Mouse (Mus musculus) midbrain, embryonic 14.5 days (tissue): Measurements from ENCODE around the gene Alk. TPM values are rescaled to one million over a fixed set of nuclear protein-coding genes. Genes with fewer than 3 reads are reported as not detected.

Experiments
- ATAC-seq: fragments of 200-750 bp; cut with Nextera tagmentation; 2 replicates; pipeline ENCODE4 v1.8.0; 2017; ENCODE audit warnings: moderate number of reproducible peaks, moderate library complexity; ENCODE audit not compliant: low FRiP score, low TSS enrichment
- DNase-seq: peaks from one replicate; pipeline ENCODE4 v3.0.0-alpha.2; 2015
- H3K27ac ChIP-seq: fragments of 300-500 bp; sonication (generic); replicated peaks from 2 replicates; pipeline ENCODE4 v1.5.1; 2014; ENCODE audit warnings: mild to moderate bottlenecking, low read depth, low read length, moderate library complexity
- H3K27me3 ChIP-seq: fragments of 300-500 bp; sonication (generic); 2 replicates; pipeline ENCODE4 v1.6.1; 2014; ENCODE audit warnings: low read length, control low read depth, mixed read lengths; ENCODE audit not compliant: control insufficient read depth, insufficient read depth
- H3K36me3 ChIP-seq: fragments of 300-500 bp; sonication (generic); 2 replicates; pipeline ENCODE4 v1.6.1; 2014; ENCODE audit warnings: low read length, control low read depth; ENCODE audit not compliant: control insufficient read depth, insufficient read depth
- H3K4me1 ChIP-seq: fragments of 300-500 bp; sonication (generic); 2 replicates; pipeline ENCODE4 v1.6.1; 2014; ENCODE audit warnings: mild to moderate bottlenecking, antibody characterized with exemption, low read length, control low read depth; ENCODE audit not compliant: control insufficient read depth, insufficient read depth
- H3K4me2 ChIP-seq: fragments of 300-500 bp; sonication (generic); 2 replicates; pipeline ENCODE4 v1.6.1; 2014; ENCODE audit warnings: mild to moderate bottlenecking, low read length, moderate library complexity
- H3K4me3 ChIP-seq: fragments of 300-500 bp; sonication (generic); replicated peaks from 2 replicates; pipeline ENCODE4 v1.5.1; 2014; ENCODE audit warnings: low read depth, low read length
- H3K9ac ChIP-seq: fragments of 300-500 bp; sonication (generic); replicated peaks from 2 replicates; pipeline ENCODE4 v1.6.1; 2014; ENCODE audit warnings: mild to moderate bottlenecking, low read length, moderate library complexity
- H3K9me3 ChIP-seq: fragments of 300-500 bp; sonication (generic); 2 replicates; pipeline ENCODE4 v1.6.1; 2016; ENCODE audit warnings: low read length, control low read depth, mixed read lengths; ENCODE audit not compliant: control insufficient read depth
- WGBS: fragments of 180-500 bp; shearing (Covaris S2); extraction: QIAGEN DNeasy Blood & Tissue Kit; methylation state at CpG from one replicate; pipeline ENCODE4 v1.1.7; 2014; 5-methylcytosine and 5-hydroxymethylcytosine counted together
- polyA plus RNA-seq: library from polyadenylated mRNA; unstranded; fragments of >200 nt; fragmentation: Nextera tagmentation; extraction: Ambion mirVana; gene quantifications from 2 replicates; pipeline ENCODE4 v1.2.1, GENCODE M21; 2014

Alk gene
- polyA plus RNA-seq, 1 experiment from 2014 or later = 2.6 TPM

GRCm38 (mm10) chr17:72111528-72111927 lies 492.9 kb downstream of the Alk start:
- 80% methylated on average over 4 of the region's 4 CpGs for WGBS

DNA sequence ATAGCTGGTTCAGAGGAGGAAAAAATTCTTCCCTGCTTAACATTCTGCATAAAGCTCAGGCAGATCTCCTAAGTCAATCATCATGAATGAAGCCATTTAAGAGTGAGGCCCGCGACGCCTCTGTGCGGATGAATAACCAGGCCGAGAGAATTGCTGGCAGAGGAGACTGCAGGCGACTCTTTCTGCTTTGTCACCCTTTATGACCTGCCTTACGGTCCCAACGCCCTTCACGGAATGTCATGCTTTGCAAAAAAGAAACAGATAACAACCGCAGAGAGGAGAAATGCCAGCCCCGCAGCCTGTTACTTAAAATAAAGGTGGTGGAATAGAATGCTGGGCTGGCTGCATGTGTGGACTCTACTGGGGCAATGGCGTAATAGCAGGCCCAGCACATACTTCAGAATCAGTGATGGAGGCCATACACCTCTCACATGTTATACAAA lies 517.1 kb downstream of the Alk start:
- Histone ChIP-seq H3K27me3 (no peaks in the 10 kb centered on the region), H3K9ac (no peak overlapping the region), H3K4me1 (no peaks in the 10 kb centered on the region; the same call in 1 of the 2 replicates), H3K9me3 (no peaks in the 10 kb centered on the region), H3K4me3 (no peak overlapping the region), H3K36me3 (no peaks in the 10 kb centered on the region), H3K27ac (no peak overlapping the region), H3K4me2 (no peak overlapping the region)
- ATAC-seq = no peak
- DNase-seq = peak; percentile 42
- WGBS = 19% methylated on average over 12 of the region's 12 CpGs

More at GRCm38 (mm10) chr17:72111528-72111927, 492.9 kb downstream of the Alk start:
- Histone ChIP-seq H3K36me3 (no peaks in the 10 kb centered on the region), H3K9me3 (no peaks in the 10 kb centered on the region), H3K27ac (no peak overlapping the region), H3K4me2 (no peak overlapping the region), H3K4me3 (no peak overlapping the region), H3K27me3 (no peaks in the 10 kb centered on the region), H3K4me1 (peaks cover 5% of the 10 kb centered on the region; the same call in 1 of the 2 replicates), H3K9ac (no peak overlapping the region)
- ATAC-seq (no peak), DNase-seq (no peak)

DNA sequence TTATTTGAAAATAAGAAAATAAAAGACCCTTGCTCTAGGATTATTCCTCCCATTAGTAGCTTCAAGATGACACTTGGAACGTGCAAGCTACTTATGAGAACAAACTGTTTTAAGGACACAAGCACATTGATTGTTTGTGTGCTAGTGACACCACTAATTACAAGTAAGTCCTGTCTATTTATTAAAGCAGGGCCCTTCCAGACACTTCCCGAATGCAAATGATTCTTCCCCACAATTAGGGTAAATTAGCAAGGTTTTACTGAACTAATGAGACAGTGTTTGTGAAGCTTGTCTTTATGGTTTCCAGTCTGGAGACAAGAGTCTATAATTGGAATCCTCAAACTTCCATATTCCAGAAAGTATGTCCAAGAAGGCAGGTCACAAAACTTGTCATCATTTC lies 523.0 kb downstream of the Alk start:
- Histone ChIP-seq H3K4me3 (no peak overlapping the region), H3K27ac (no peak overlapping the region), H3K36me3 (no peaks in the 10 kb centered on the region), H3K4me1 (no peaks in the 10 kb centered on the region), H3K9me3 (no peaks in the 10 kb centered on the region), H3K9ac (no peak overlapping the region), H3K4me2 (no peak overlapping the region), H3K27me3 (no peaks in the 10 kb centered on the region)
- WGBS = 81% methylated on average over 2 of the region's 2 CpGs
- ATAC-seq = no peak
- DNase-seq = no peak

DNA sequence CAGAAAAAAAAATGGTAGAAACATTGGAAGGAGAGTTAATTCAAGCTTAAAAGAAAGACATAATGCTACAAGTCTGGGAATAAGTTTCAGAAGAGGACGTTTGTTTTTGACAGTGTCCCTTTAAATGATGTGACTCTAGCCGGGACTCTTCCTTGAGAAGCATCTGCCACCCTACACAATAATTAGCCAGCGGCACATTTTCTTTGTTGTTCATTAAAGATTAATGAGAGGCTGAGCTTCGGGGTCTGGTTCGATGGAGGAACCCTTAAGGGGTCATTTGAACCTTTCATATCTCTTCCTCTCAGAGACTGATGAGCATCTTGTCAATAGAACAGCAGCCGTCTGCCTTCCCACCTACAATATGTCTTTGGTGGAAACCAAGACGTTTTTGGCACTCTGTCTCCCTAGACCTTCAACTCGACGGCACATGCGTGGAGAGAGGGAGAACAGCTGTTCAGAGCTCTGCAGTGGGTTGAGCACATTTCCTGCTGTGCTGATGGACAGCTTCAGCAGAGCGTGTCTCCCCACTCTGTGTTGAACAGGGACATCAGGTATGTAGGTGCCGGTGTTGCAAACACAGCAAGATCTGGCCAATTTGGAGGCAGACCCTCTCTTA lies 528.0 kb downstream of the Alk start:
- Histone ChIP-seq H3K27ac (no peak overlapping the region), H3K27me3 (no peaks in the 10 kb centered on the region), H3K9ac (no peak overlapping the region), H3K4me2 (no peak overlapping the region), H3K36me3 (no peaks in the 10 kb centered on the region), H3K4me3 (no peak overlapping the region), H3K9me3 (no peaks in the 10 kb centered on the region), H3K4me1 (no peaks in the 10 kb centered on the region)
- ATAC-seq = no peak
- 30% methylated on average over 12 of the region's 12 CpGs for WGBS
- peak; percentile 47 for DNase-seq

GRCm38 (mm10) chr17:72071871-72072270 lies 532.6 kb downstream of the Alk start:
- no peaks in the 10 kb centered on the region for H3K9me3 ChIP-seq
- H3K4me1 ChIP-seq = no peaks in the 10 kb centered on the region
- H3K27me3 ChIP-seq = no peaks in the 10 kb centered on the region
- no peak overlapping the region for H3K4me2 ChIP-seq
- no peak overlapping the region for H3K9ac ChIP-seq
- H3K36me3 ChIP-seq = no peaks in the 10 kb centered on the region
- ATAC-seq (no peak), DNase-seq (no peak)
- WGBS = 89% methylated on average over 1 of the region's 1 CpGs
- no peak overlapping the region for H3K4me3 ChIP-seq
- no peak overlapping the region for H3K27ac ChIP-seq

- Histone ChIP-seq H3K4me2 (no peak overlapping the region), H3K36me3 (no peaks in the 10 kb centered on the region), H3K27me3 (no peaks in the 10 kb centered on the region), H3K27ac (no peak overlapping the region), H3K4me1 (no peaks in the 10 kb centered on the region), H3K4me3 (no peak overlapping the region), H3K9ac (no peak overlapping the region), H3K9me3 (no peaks in the 10 kb centered on the region)
- ATAC-seq (no peak), DNase-seq (no peak)
- WGBS = 89% methylated on average over 6 of the region's 6 CpGs
Measured at GRCm38 (mm10) chr17:72068176-72068575, 536.3 kb downstream of the Alk start.

DNA sequence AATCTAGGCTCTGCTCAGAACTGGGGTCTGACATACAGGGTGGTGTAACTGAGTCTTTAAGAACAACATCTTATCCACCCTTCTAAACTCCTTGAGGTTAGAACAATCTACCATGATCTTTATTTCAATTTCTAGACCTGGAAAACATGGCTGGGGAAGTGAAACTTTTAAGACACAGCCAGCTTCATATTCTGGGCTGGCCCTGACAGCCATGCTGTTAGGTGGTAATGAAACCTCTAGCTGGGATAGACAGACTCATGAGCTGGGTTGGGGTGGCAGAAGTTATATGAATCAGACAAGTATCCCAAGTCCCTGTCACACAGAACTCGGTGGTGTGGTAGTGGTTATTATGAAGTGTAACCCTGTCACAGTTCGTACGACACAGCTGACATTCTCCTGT lies 541.4 kb downstream of the Alk start:
- Histone ChIP-seq H3K27ac (no peak overlapping the region), H3K4me2 (no peak overlapping the region), H3K27me3 (no peaks in the 10 kb centered on the region), H3K9me3 (no peaks in the 10 kb centered on the region), H3K4me1 (no peaks in the 10 kb centered on the region), H3K9ac (no peak overlapping the region), H3K4me3 (no peak overlapping the region), H3K36me3 (no peaks in the 10 kb centered on the region)
- DNase-seq (no peak), ATAC-seq (no peak)
- 92% methylated on average over 3 of the region's 3 CpGs for WGBS

DNA sequence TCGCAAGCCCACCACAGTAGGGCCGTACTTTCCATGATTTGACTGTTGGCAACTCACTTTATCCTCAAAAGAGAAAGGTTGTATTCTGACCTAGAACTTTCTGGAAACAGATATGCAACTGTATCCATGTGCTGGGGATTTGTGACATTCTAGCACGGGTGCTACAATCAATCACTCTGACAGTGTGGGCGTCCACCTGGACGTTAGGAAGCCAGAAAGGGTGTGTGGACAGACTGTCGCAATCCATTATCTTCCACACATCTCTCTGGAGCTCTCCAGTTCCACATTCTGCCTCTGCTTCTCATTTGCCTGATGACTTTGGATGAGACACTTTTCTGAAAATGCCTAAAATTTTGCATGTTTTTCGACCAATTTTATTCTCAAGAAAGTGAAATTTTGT lies 545.1 kb downstream of the Alk start:
- WGBS = 87% methylated on average over 7 of the region's 7 CpGs
- no peaks in the 10 kb centered on the region for H3K4me1 ChIP-seq
- no peak overlapping the region for H3K9ac ChIP-seq
- ATAC-seq (no peak), DNase-seq (no peak)
- H3K9me3 ChIP-seq = no peaks in the 10 kb centered on the region
- no peak overlapping the region for H3K4me3 ChIP-seq
- no peak overlapping the region for H3K4me2 ChIP-seq
- no peaks in the 10 kb centered on the region for H3K27me3 ChIP-seq
- no peaks in the 10 kb centered on the region for H3K36me3 ChIP-seq
- H3K27ac ChIP-seq = no peak overlapping the region

DNA sequence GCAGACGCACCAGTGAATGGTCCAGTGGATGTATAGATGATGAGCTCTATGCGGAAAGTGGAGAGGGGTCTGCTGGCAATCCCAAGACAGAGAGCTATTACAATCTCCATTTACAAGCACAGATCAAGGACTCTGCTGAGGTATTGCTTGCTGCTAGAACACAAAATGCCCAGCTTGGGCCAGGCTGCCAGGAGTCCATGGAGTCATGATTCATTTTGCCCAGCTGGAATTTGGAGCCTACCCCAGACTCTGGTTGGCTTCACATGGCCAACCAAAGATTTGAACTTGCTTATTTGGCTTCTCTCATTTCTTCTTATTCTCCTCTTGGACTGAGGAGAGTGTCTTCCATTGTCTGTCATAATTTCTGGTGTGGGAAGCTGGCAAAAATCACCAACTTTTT lies 558.8 kb downstream of the Alk start:
- DNase-seq = no peak
- Histone ChIP-seq H3K4me1 (no peaks in the 10 kb centered on the region), H3K9ac (no peak overlapping the region), H3K36me3 (no peaks in the 10 kb centered on the region), H3K4me3 (no peak overlapping the region), H3K4me2 (no peak overlapping the region), H3K27ac (no peak overlapping the region), H3K9me3 (no peaks in the 10 kb centered on the region), H3K27me3 (no peaks in the 10 kb centered on the region)
- WGBS = 91% methylated on average over 2 of the region's 2 CpGs
- no peak for ATAC-seq
